Mouse (Mus musculus): ENCODE data around the gene Afdn. TPM values are rescaled to one million over a fixed set of nuclear protein-coding genes. Genes with fewer than 3 reads are reported as not detected.

Gene Afdn
- polyA plus RNA-seq, 1 experiment, result 29.6 TPM

- H3K4me3 ChIP-seq (ENCODE audit: insufficient read depth, low read length), result no peak overlapping the region
- no peaks in the 10 kb centered on the region for H3K4me1 ChIP-seq (ENCODE audit: control insufficient read depth, insufficient read depth, low read length)
- no peak for TF ChIP-seq POLR2A (IDR thresholded peaks at IDR 0.05; ENCODE audit: borderline replicate concordance, low read depth, low read length)
- TF ChIP-seq CTCF (IDR thresholded peaks at IDR 0.05; ENCODE audit: low read depth, low read length), result no peak
- no peak overlapping the region for H3K27ac ChIP-seq (ENCODE audit: insufficient read depth, low read depth, low read length)
These were observed 95.1 kb downstream of the Afdn start for GRCm38 (mm10) chr17:13855396-13855795.

GRCm38 (mm10) chr17:13856429-13857090 is 96.2 kb downstream of the Afdn start:
- H3K27ac ChIP-seq (ENCODE audit: insufficient read depth, low read depth, low read length), result no peak overlapping the region

GRCm38 (mm10) chr17:13865340-13865739 is 105.0 kb downstream of the Afdn start:
- H3K27ac ChIP-seq (ENCODE audit: insufficient read depth, low read depth, low read length), result no peak overlapping the region
- H3K4me3 ChIP-seq (ENCODE audit: insufficient read depth, low read length), result no peak overlapping the region
- TF ChIP-seq CTCF (IDR thresholded peaks at IDR 0.05; ENCODE audit: low read depth, low read length), result no peak
- TF ChIP-seq POLR2A (IDR thresholded peaks at IDR 0.05; ENCODE audit: borderline replicate concordance, low read depth, low read length), result no peak
- H3K4me1 ChIP-seq (ENCODE audit: control insufficient read depth, insufficient read depth, low read length), result peaks cover 23% of the 10 kb centered on the region

More at GRCm38 (mm10) chr17:13856429-13857090, 96.2 kb downstream of the Afdn start:
- no peak overlapping the region for H3K4me3 ChIP-seq (ENCODE audit: insufficient read depth, low read length)
- no peaks in the 10 kb centered on the region for H3K4me1 ChIP-seq (ENCODE audit: control insufficient read depth, insufficient read depth, low read length)
- TF ChIP-seq POLR2A (IDR thresholded peaks at IDR 0.05; ENCODE audit: borderline replicate concordance, low read depth, low read length), result no peak
- TF ChIP-seq CTCF (IDR thresholded peaks at IDR 0.05; ENCODE audit: low read depth, low read length), result no peak

- TF ChIP-seq CTCF (IDR thresholded peaks at IDR 0.05; ENCODE audit: low read depth, low read length) (no peak), POLR2A (IDR thresholded peaks at IDR 0.05; ENCODE audit: borderline replicate concordance, low read depth, low read length) (no peak)
- Histone ChIP-seq H3K27ac (ENCODE audit: insufficient read depth, low read depth, low read length) (peak overlapping the region; percentile 93), H3K4me1 (ENCODE audit: control insufficient read depth, insufficient read depth, low read length) (peaks cover 23% of the 10 kb centered on the region), H3K4me3 (ENCODE audit: insufficient read depth, low read length) (peak overlapping the region; percentile 44)
These were observed 106.6 kb downstream of the Afdn start for GRCm38 (mm10) chr17:13866951-13867351.

GRCm38 (mm10) chr17:13867475-13867874 is 107.1 kb downstream of the Afdn start:
- peaks cover 23% of the 10 kb centered on the region for H3K4me1 ChIP-seq (ENCODE audit: control insufficient read depth, insufficient read depth, low read length)
- H3K4me3 ChIP-seq (ENCODE audit: insufficient read depth, low read length), result peak overlapping the region; percentile 44
- peak overlapping the region; percentile 93 for H3K27ac ChIP-seq (ENCODE audit: insufficient read depth, low read depth, low read length)
- no peak for TF ChIP-seq CTCF (IDR thresholded peaks at IDR 0.05; ENCODE audit: low read depth, low read length)
- TF ChIP-seq POLR2A (IDR thresholded peaks at IDR 0.05; ENCODE audit: borderline replicate concordance, low read depth, low read length), result no peak

- TF ChIP-seq POLR2A (IDR thresholded peaks at IDR 0.05; ENCODE audit: borderline replicate concordance, low read depth, low read length) (no peak), CTCF (IDR thresholded peaks at IDR 0.05; ENCODE audit: low read depth, low read length) (no peak)
- Histone ChIP-seq H3K27ac (ENCODE audit: insufficient read depth, low read depth, low read length) (no peak overlapping the region), H3K4me3 (ENCODE audit: insufficient read depth, low read length) (no peak overlapping the region)
These were observed 109.9 kb downstream of the Afdn start for GRCm38 (mm10) chr17:13870236-13870635.

GRCm38 (mm10) chr17:13874245-13874644 is 113.9 kb downstream of the Afdn start:
- H3K27ac ChIP-seq (ENCODE audit: insufficient read depth, low read depth, low read length), result no peak overlapping the region

More at GRCm38 (mm10) chr17:13870236-13870635, 109.9 kb downstream of the Afdn start:
- peaks cover 23% of the 10 kb centered on the region for H3K4me1 ChIP-seq (ENCODE audit: control insufficient read depth, insufficient read depth, low read length)

GRCm38 (mm10) chr17:13877460-13877859 is 117.1 kb downstream of the Afdn start:
- no peak for TF ChIP-seq POLR2A (IDR thresholded peaks at IDR 0.05; ENCODE audit: borderline replicate concordance, low read depth, low read length)
- no peak for TF ChIP-seq CTCF (IDR thresholded peaks at IDR 0.05; ENCODE audit: low read depth, low read length)
- no peak overlapping the region for H3K4me3 ChIP-seq (ENCODE audit: insufficient read depth, low read length)
- no peak overlapping the region for H3K27ac ChIP-seq (ENCODE audit: insufficient read depth, low read depth, low read length)

More at GRCm38 (mm10) chr17:13874245-13874644, 113.9 kb downstream of the Afdn start:
- Histone ChIP-seq H3K4me1 (ENCODE audit: control insufficient read depth, insufficient read depth, low read length) (peaks cover 10% of the 10 kb centered on the region), H3K4me3 (ENCODE audit: insufficient read depth, low read length) (no peak overlapping the region)
- TF ChIP-seq CTCF (IDR thresholded peaks at IDR 0.05; ENCODE audit: low read depth, low read length) (no peak), POLR2A (IDR thresholded peaks at IDR 0.05; ENCODE audit: borderline replicate concordance, low read depth, low read length) (no peak)

GRCm38 (mm10) chr17:13879731-13880130 is 119.4 kb downstream of the Afdn start:
- no peak overlapping the region for H3K27ac ChIP-seq (ENCODE audit: insufficient read depth, low read depth, low read length)

More at GRCm38 (mm10) chr17:13877460-13877859, 117.1 kb downstream of the Afdn start:
- peaks cover 5% of the 10 kb centered on the region; the same call in 1 of the 2 replicates for H3K4me1 ChIP-seq (ENCODE audit: control insufficient read depth, insufficient read depth, low read length)

GRCm38 (mm10) chr17:13883540-13883939 is 123.2 kb downstream of the Afdn start:
- H3K4me3 ChIP-seq (ENCODE audit: insufficient read depth, low read length), result no peak overlapping the region
- no peak overlapping the region for H3K27ac ChIP-seq (ENCODE audit: insufficient read depth, low read depth, low read length)
- no peaks in the 10 kb centered on the region for H3K4me1 ChIP-seq (ENCODE audit: control insufficient read depth, insufficient read depth, low read length)
- TF ChIP-seq POLR2A (IDR thresholded peaks at IDR 0.05; ENCODE audit: borderline replicate concordance, low read depth, low read length) (no peak), CTCF (IDR thresholded peaks at IDR 0.05; ENCODE audit: low read depth, low read length) (no peak)

More at GRCm38 (mm10) chr17:13879731-13880130, 119.4 kb downstream of the Afdn start:
- Histone ChIP-seq H3K4me1 (ENCODE audit: control insufficient read depth, insufficient read depth, low read length) (peaks cover 5% of the 10 kb centered on the region; the same call in 1 of the 2 replicates), H3K4me3 (ENCODE audit: insufficient read depth, low read length) (no peak overlapping the region)
- TF ChIP-seq CTCF (IDR thresholded peaks at IDR 0.05; ENCODE audit: low read depth, low read length) (no peak), POLR2A (IDR thresholded peaks at IDR 0.05; ENCODE audit: borderline replicate concordance, low read depth, low read length) (no peak)
